Mouse (Mus musculus): ENCODE measurements around the gene Atrnl1. TPM values are rescaled to one million over a fixed set of nuclear protein-coding genes. Genes with fewer than 3 reads are reported as not detected.

Gene Atrnl1
- 1.4 TPM in 2 replicates for polyA plus RNA-seq (2012; rRNA removed)

DNA sequence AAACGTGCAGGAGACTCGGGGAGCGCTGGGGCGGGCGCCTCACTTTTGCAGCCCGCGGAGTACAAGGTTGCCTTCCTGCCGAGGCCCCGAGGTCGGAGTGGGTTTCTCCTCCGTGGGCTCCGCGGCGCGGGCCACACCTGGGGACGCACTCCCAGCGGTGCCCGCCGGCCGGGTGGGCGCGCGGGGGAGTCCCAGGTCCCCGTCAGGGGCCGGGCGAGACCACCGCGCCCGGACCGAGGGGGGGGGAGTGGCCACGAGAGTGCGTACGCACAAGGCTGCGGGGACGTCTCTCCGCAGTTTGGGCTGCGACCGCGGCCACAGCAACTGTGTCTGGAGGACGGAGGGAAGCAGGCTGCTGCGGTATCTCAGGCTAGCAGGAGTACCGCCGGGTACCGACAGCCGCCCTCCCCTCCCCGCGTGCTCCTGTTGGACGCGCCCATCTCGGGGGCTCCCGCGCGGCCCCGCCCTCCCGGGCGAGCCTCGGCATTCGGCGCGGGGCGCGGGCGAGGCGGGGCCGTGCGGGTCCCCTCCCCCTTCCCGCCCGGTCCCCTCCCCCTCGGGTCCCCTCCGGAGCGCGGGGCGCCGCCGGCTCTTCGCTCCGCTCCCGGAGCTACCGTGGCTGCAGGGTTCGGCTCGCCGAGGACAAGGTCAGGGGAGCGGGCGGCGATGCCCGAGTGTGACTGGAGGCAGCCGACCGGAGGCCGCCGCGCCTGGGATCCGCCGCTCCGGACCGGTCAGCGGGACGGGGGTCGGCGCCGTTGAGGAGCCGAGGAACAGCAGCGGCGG, at the start of gene Atrnl1:
TSS of gene Atrnl1 (plus strand) at position 559 of the 786 bp plus-strand sequence.

Other genes with a start within 250 kb of the Atrnl1 start
- 7.0 and 7.7 TPM in 2 replicates for gene Trub1, start 158.1 kb upstream of the Atrnl1 start, polyA plus RNA-seq (2012; rRNA removed)

Measured in liver, embryonic 14 days (tissue).